Mouse (Mus musculus) neural tube, embryonic 12.5 days (tissue): ENCODE results near the gene 3110082I17Rik. TPM values are rescaled to one million over a fixed set of nuclear protein-coding genes. Genes with fewer than 3 reads are reported as not detected.
A peak's percentile ranks its signal among the peaks of the same experiment; 100 is the strongest.

Experiments
- ATAC-seq: fragments of 200-750 bp; cut with Nextera tagmentation; 2 replicates; pipeline ENCODE4 v1.8.0; 2017; ENCODE audit warnings: low read depth, mild to moderate bottlenecking, moderate TSS enrichment, moderate library complexity; ENCODE audit not compliant: low FRiP score
- H3K27ac ChIP-seq: fragments of 300-500 bp; sonication (generic); 2 replicates; pipeline ENCODE4 v1.5.1; 2016
- H3K27me3 ChIP-seq: fragments of 300-500 bp; sonication (generic); replicated peaks from 2 replicates; pipeline ENCODE4 v1.6.1; 2016; ENCODE audit warnings: mild to moderate bottlenecking
- H3K36me3 ChIP-seq: fragments of 300-500 bp; sonication (generic); 2 replicates; pipeline ENCODE4 v1.6.1; 2016; ENCODE audit warnings: mild to moderate bottlenecking
- H3K4me1 ChIP-seq: fragments of 300-500 bp; sonication (generic); 2 replicates; pipeline ENCODE4 v1.6.1; 2016
- H3K4me2 ChIP-seq: fragments of 300-500 bp; sonication (generic); replicated peaks from 2 replicates; pipeline ENCODE4 v1.6.1; 2016; ENCODE audit warnings: mild to moderate bottlenecking
- H3K4me3 ChIP-seq: fragments of 300-500 bp; sonication (generic); 2 replicates; pipeline ENCODE4 v1.5.1; 2016
- H3K9ac ChIP-seq: fragments of 300-500 bp; sonication (generic); 2 replicates; pipeline ENCODE4 v1.6.1; 2016; ENCODE audit warnings: mild to moderate bottlenecking
- H3K9me3 ChIP-seq: fragments of 300-500 bp; sonication (generic); 2 replicates; pipeline ENCODE4 v1.6.1; 2016; ENCODE audit warnings: mild to moderate bottlenecking
- WGBS: fragments of 180-500 bp; shearing (Covaris S2); methylation state at CpG from one replicate; pipeline ENCODE4 v1.1.7; 2016; 5-methylcytosine and 5-hydroxymethylcytosine counted together
- polyA plus RNA-seq: library from polyadenylated mRNA; unstranded; fragments of >200 nt; fragmentation: Nextera tagmentation; extraction: Ambion mirVana; gene quantifications from 2 replicates; pipeline ENCODE4 v1.2.1, GENCODE M21; 2016

The 3110082I17Rik gene
- polyA plus RNA-seq, 1 experiment from 2014 or later: 24.1 TPM

GRCm38 (mm10) chr5:139366484-139366883, 93.8 kb downstream of the 3110082I17Rik start:
- Histone ChIP-seq H3K27me3 (no peaks in the 10 kb centered on the region), H3K9me3 (no peaks in the 10 kb centered on the region), H3K4me2 (no peak overlapping the region), H3K36me3 (peaks cover 4% of the 10 kb centered on the region; the same call in 1 of the 2 replicates), H3K4me1 (peaks cover 26% of the 10 kb centered on the region), H3K27ac (no peak overlapping the region), H3K9ac (no peak overlapping the region), H3K4me3 (no peak overlapping the region)
- no peak for ATAC-seq
- WGBS: 83% methylated on average over 11 of the region's 11 CpGs

- Histone ChIP-seq H3K36me3 (peaks cover 4% of the 10 kb centered on the region; the same call in 1 of the 2 replicates), H3K27ac (no peak overlapping the region), H3K4me1 (peaks cover 21% of the 10 kb centered on the region), H3K9me3 (no peaks in the 10 kb centered on the region), H3K9ac (no peak overlapping the region), H3K4me2 (no peak overlapping the region), H3K4me3 (no peak overlapping the region), H3K27me3 (no peaks in the 10 kb centered on the region)
- 92% methylated on average over 1 of the region's 1 CpGs for WGBS
- ATAC-seq: no peak
Observed at GRCm38 (mm10) chr5:139365827-139366226, 94.5 kb downstream of the 3110082I17Rik start.

GRCm38 (mm10) chr5:139364911-139365571, 95.3 kb downstream of the 3110082I17Rik start:
- Histone ChIP-seq H3K4me2 (no peak overlapping the region), H3K9me3 (no peaks in the 10 kb centered on the region), H3K4me3 (no peak overlapping the region), H3K4me1 (peaks cover 15% of the 10 kb centered on the region), H3K27ac (no peak overlapping the region), H3K27me3 (no peaks in the 10 kb centered on the region), H3K36me3 (peaks cover 4% of the 10 kb centered on the region), H3K9ac (no peak overlapping the region)
- WGBS: 46% methylated on average over 5 of the region's 5 CpGs
- ATAC-seq: peak; percentile 29; the same call in 1 of the 2 replicates

GRCm38 (mm10) chr5:139364260-139364910, 95.9 kb downstream of the 3110082I17Rik start:
- no peaks in the 10 kb centered on the region for H3K27me3 ChIP-seq
- H3K9me3 ChIP-seq: no peaks in the 10 kb centered on the region
- peaks cover 4% of the 10 kb centered on the region for H3K36me3 ChIP-seq
- H3K9ac ChIP-seq: no peak overlapping the region
- ATAC-seq: peak; percentile 56
- H3K4me1 ChIP-seq: peaks cover 15% of the 10 kb centered on the region
- WGBS: 43% methylated on average over 12 of the region's 12 CpGs
- no peak overlapping the region; the same call in 1 of the 2 replicates for H3K4me2 ChIP-seq
- H3K4me3 ChIP-seq: no peak overlapping the region
- no peak overlapping the region for H3K27ac ChIP-seq

- ATAC-seq: no peak
- Histone ChIP-seq H3K36me3 (peaks cover 4% of the 10 kb centered on the region), H3K4me1 (peaks cover 15% of the 10 kb centered on the region), H3K9me3 (no peaks in the 10 kb centered on the region), H3K9ac (no peak overlapping the region), H3K27me3 (no peaks in the 10 kb centered on the region), H3K4me3 (no peak overlapping the region), H3K27ac (no peak overlapping the region), H3K4me2 (no peak overlapping the region)
- 70% methylated on average over 7 of the region's 7 CpGs for WGBS
Observed at GRCm38 (mm10) chr5:139363858-139364257, 96.5 kb downstream of the 3110082I17Rik start.

- H3K9me3 ChIP-seq: no peaks in the 10 kb centered on the region
- H3K4me1 ChIP-seq: peaks cover 12% of the 10 kb centered on the region
- H3K27me3 ChIP-seq: no peaks in the 10 kb centered on the region
- no peak overlapping the region for H3K27ac ChIP-seq
- no peak overlapping the region for H3K4me2 ChIP-seq
- H3K9ac ChIP-seq: no peak overlapping the region
- H3K4me3 ChIP-seq: no peak overlapping the region
- 96% methylated on average over 5 of the region's 5 CpGs for WGBS
- no peak for ATAC-seq
- H3K36me3 ChIP-seq: peaks cover 4% of the 10 kb centered on the region
Observed at GRCm38 (mm10) chr5:139359244-139359643, 101.1 kb downstream of the 3110082I17Rik start.

GRCm38 (mm10) chr5:139358653-139359052, 101.7 kb downstream of the 3110082I17Rik start:
- Histone ChIP-seq H3K4me3 (no peak overlapping the region), H3K27ac (no peak overlapping the region), H3K36me3 (peaks cover 2% of the 10 kb centered on the region), H3K4me2 (no peak overlapping the region), H3K4me1 (peaks cover 8% of the 10 kb centered on the region; the same call in 1 of the 2 replicates), H3K9ac (no peak overlapping the region), H3K27me3 (no peaks in the 10 kb centered on the region), H3K9me3 (no peaks in the 10 kb centered on the region)
- WGBS: 87% methylated on average over 2 of the region's 2 CpGs
- no peak for ATAC-seq

GRCm38 (mm10) chr5:139355235-139355772, 105.0 kb downstream of the 3110082I17Rik start:
- no peaks in the 10 kb centered on the region; the same call in 1 of the 2 replicates for H3K36me3 ChIP-seq
- no peak for ATAC-seq
- no peak overlapping the region for H3K4me2 ChIP-seq
- H3K27me3 ChIP-seq: no peaks in the 10 kb centered on the region; the same call in 1 of the 2 replicates
- no peaks in the 10 kb centered on the region for H3K9me3 ChIP-seq
- H3K4me3 ChIP-seq: no peak overlapping the region
- 41% methylated on average over 19 of the region's 19 CpGs for WGBS
- H3K9ac ChIP-seq: no peak overlapping the region
- H3K4me1 ChIP-seq: peaks cover 15% of the 10 kb centered on the region; the same call in 1 of the 2 replicates
- H3K27ac ChIP-seq: no peak overlapping the region

- 85% methylated on average over 11 of the region's 11 CpGs for WGBS
- ATAC-seq: no peak
- no peak overlapping the region for H3K4me2 ChIP-seq
Observed at GRCm38 (mm10) chr5:139353946-139354345, 106.4 kb downstream of the 3110082I17Rik start.

GRCm38 (mm10) chr5:139353496-139353895, 106.8 kb downstream of the 3110082I17Rik start:
- Histone ChIP-seq H3K4me1 (peaks cover 15% of the 10 kb centered on the region; the same call in 1 of the 2 replicates), H3K36me3 (no peaks in the 10 kb centered on the region), H3K4me3 (no peak overlapping the region), H3K9ac (no peak overlapping the region), H3K27me3 (no peaks in the 10 kb centered on the region; the same call in 1 of the 2 replicates), H3K4me2 (no peak overlapping the region), H3K9me3 (no peaks in the 10 kb centered on the region), H3K27ac (no peak overlapping the region)
- 63% methylated on average over 10 of the region's 10 CpGs for WGBS
- ATAC-seq: no peak

More at GRCm38 (mm10) chr5:139353946-139354345, 106.4 kb downstream of the 3110082I17Rik start:
- peaks cover 15% of the 10 kb centered on the region; the same call in 1 of the 2 replicates for H3K4me1 ChIP-seq
- no peaks in the 10 kb centered on the region; the same call in 1 of the 2 replicates for H3K27me3 ChIP-seq
- H3K4me3 ChIP-seq: no peak overlapping the region
- no peaks in the 10 kb centered on the region for H3K36me3 ChIP-seq
- no peak overlapping the region for H3K27ac ChIP-seq
- no peaks in the 10 kb centered on the region for H3K9me3 ChIP-seq
- no peak overlapping the region for H3K9ac ChIP-seq

GRCm38 (mm10) chr5:139352317-139352716, 108.0 kb downstream of the 3110082I17Rik start, which contains the start of gene Cyp2w1:
Gene Cyp2w1 (plus strand): TSS chr5:139352617.
- Histone ChIP-seq H3K27me3 (no peaks in the 10 kb centered on the region; the same call in 1 of the 2 replicates), H3K4me1 (peaks cover 15% of the 10 kb centered on the region; the same call in 1 of the 2 replicates), H3K36me3 (no peaks in the 10 kb centered on the region), H3K9ac (no peak within 1 kb of the TSS), H3K4me3 (no peak within 1 kb of the TSS), H3K4me2 (no peak within 1 kb of the TSS), H3K27ac (no peak within 1 kb of the TSS), H3K9me3 (no peaks in the 10 kb centered on the region)
- 62% methylated on average over 6 of the region's 6 CpGs for WGBS
- no peak for ATAC-seq

- no peak for ATAC-seq
Observed at GRCm38 (mm10) chr5:139351628-139352027, 108.7 kb downstream of the 3110082I17Rik start.

More at GRCm38 (mm10) chr5:139351628-139352027, 108.7 kb downstream of the 3110082I17Rik start:
- Histone ChIP-seq H3K36me3 (no peaks in the 10 kb centered on the region), H3K4me1 (peaks cover 15% of the 10 kb centered on the region; the same call in 1 of the 2 replicates), H3K9ac (no peak overlapping the region), H3K27me3 (no peaks in the 10 kb centered on the region; the same call in 1 of the 2 replicates), H3K4me3 (no peak overlapping the region), H3K27ac (no peak overlapping the region), H3K9me3 (no peaks in the 10 kb centered on the region), H3K4me2 (no peak overlapping the region)
- WGBS: 22% methylated on average over 8 of the region's 8 CpGs
